Mouse (Mus musculus) bone marrow, adult 2 months (tissue): Measurements from ENCODE around the gene Gosr1.

Source experiments
- CTCF ChIP-seq: fragments of 200-500 bp; IDR thresholded peaks from 2 replicates; pipeline ENCODE4 v1.5.1; 2011; ENCODE audit warnings: low read length, control low read depth; ENCODE audit not compliant: control insufficient read depth, insufficient read depth
- POLR2A ChIP-seq: fragments of 200-500 bp; IDR thresholded peaks from 2 replicates; pipeline ENCODE4 v1.6.1; 2011; ENCODE audit warnings: low read depth, mild to moderate bottlenecking, control low read depth, low read length, borderline replicate concordance; ENCODE audit not compliant: control insufficient read depth

DNA sequence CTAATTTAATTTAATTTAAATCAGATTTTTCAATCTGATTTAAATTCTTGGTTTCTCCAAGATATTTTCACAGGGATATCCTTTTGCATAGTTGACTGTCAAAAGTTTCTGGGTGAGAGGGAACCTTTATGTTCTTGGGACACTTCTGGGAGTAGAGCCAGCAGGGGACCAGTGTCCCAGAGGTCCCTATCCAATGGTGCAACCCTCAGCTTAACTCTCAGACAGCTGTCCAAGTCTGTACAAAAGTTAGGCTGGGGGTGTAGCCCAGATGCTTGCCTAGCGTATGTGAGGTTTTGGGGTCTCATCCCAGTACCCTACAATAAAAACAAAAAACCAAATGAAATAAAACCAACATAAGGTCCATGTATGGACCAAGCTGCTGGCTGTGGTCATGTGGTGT, 55.3 kb downstream of the Gosr1 start:
- TF ChIP-seq CTCF (no peak), POLR2A (no peak)
